Mouse (Mus musculus): ENCODE measurements around the gene Plbd1. TPM values are rescaled to one million over a fixed set of nuclear protein-coding genes. Genes with fewer than 3 reads are reported as not detected.
A peak's percentile ranks its signal among the peaks of the same experiment; 100 is the strongest.

Plbd1 gene
- polyA plus RNA-seq, 1 experiment from 2014 or later: 108 TPM

GRCm38 (mm10) chr6:136631519-136631918 is 30.2 kb downstream of the Plbd1 start:
- no peak overlapping the region for H3K4me2 ChIP-seq (replicated peaks; ENCODE audit: low read depth)
- no peaks in the 10 kb centered on the region for H3K27me3 ChIP-seq (replicated peaks; ENCODE audit: control insufficient read depth, insufficient read depth, low read length)
- 0 out of 2 replicates have a peak, but pooled peaks cover 5% of the 10 kb centered on the region for H3K36me3 ChIP-seq (ENCODE audit: control insufficient read depth, insufficient read depth)
- peak; percentile 54; the same call in 1 of the 2 replicates for ATAC-seq
- no peak overlapping the region for H3K27ac ChIP-seq (ENCODE audit: low read depth, low read length)
- peaks cover 7% of the 10 kb centered on the region for H3K4me1 ChIP-seq (replicated peaks; ENCODE audit: control insufficient read depth, insufficient read depth, low read length)
- no peak for TF ChIP-seq CTCF (IDR thresholded peaks at IDR 0.05; ENCODE audit: low read depth)
- WGBS: 68% methylated on average over 8 of the region's 8 CpGs
- no peak overlapping the region for H3K9ac ChIP-seq (ENCODE audit: low read depth, low read length)
- H3K9me3 ChIP-seq (ENCODE audit: control insufficient read depth): no peaks in the 10 kb centered on the region
- H3K4me3 ChIP-seq (ENCODE audit: low read depth, low read length): no peak overlapping the region

GRCm38 (mm10) chr6:136629639-136630038 is 32.1 kb downstream of the Plbd1 start:
- no peak overlapping the region for H3K27ac ChIP-seq (ENCODE audit: low read depth, low read length)

GRCm38 (mm10) chr6:136625421-136625820 is 36.3 kb downstream of the Plbd1 start:
- Histone ChIP-seq H3K4me2 (replicated peaks; ENCODE audit: low read depth) (no peak overlapping the region), H3K36me3 (ENCODE audit: control insufficient read depth, insufficient read depth) (no peaks in the 10 kb centered on the region), H3K9me3 (ENCODE audit: control insufficient read depth) (no peaks in the 10 kb centered on the region), H3K4me1 (replicated peaks; ENCODE audit: control insufficient read depth, insufficient read depth, low read length) (peaks cover 7% of the 10 kb centered on the region), H3K27ac (ENCODE audit: low read depth, low read length) (no peak overlapping the region), H3K9ac (ENCODE audit: low read depth, low read length) (no peak overlapping the region), H3K27me3 (replicated peaks; ENCODE audit: control insufficient read depth, insufficient read depth, low read length) (no peaks in the 10 kb centered on the region), H3K4me3 (ENCODE audit: low read depth, low read length) (no peak overlapping the region)
- TF ChIP-seq CTCF (IDR thresholded peaks at IDR 0.05; ENCODE audit: low read depth): no peak
- ATAC-seq: no peak
- 78% methylated on average over 12 of the region's 12 CpGs for WGBS

More at GRCm38 (mm10) chr6:136629639-136630038, 32.1 kb downstream of the Plbd1 start:
- H3K27me3 ChIP-seq (replicated peaks; ENCODE audit: control insufficient read depth, insufficient read depth, low read length): no peaks in the 10 kb centered on the region
- 44% methylated on average over 5 of the region's 5 CpGs for WGBS
- no peak overlapping the region for H3K4me3 ChIP-seq (ENCODE audit: low read depth, low read length)
- no peaks in the 10 kb centered on the region for H3K36me3 ChIP-seq (ENCODE audit: control insufficient read depth, insufficient read depth)
- no peak overlapping the region for H3K9ac ChIP-seq (ENCODE audit: low read depth, low read length)
- no peak for TF ChIP-seq CTCF (IDR thresholded peaks at IDR 0.05; ENCODE audit: low read depth)
- no peak overlapping the region for H3K4me2 ChIP-seq (replicated peaks; ENCODE audit: low read depth)
- peak; percentile 82 for ATAC-seq
- peaks cover 7% of the 10 kb centered on the region for H3K4me1 ChIP-seq (replicated peaks; ENCODE audit: control insufficient read depth, insufficient read depth, low read length)
- no peaks in the 10 kb centered on the region for H3K9me3 ChIP-seq (ENCODE audit: control insufficient read depth)

- no peak overlapping the region for H3K4me3 ChIP-seq (ENCODE audit: low read depth, low read length)
- peak; percentile 85 for TF ChIP-seq CTCF (IDR thresholded peaks at IDR 0.05; ENCODE audit: low read depth)
- peak overlapping the region; percentile 33 for H3K4me2 ChIP-seq (replicated peaks; ENCODE audit: low read depth)
- 44% methylated on average over 17 of the region's 17 CpGs for WGBS
- H3K27me3 ChIP-seq (replicated peaks; ENCODE audit: control insufficient read depth, insufficient read depth, low read length): no peaks in the 10 kb centered on the region
- no peaks in the 10 kb centered on the region for H3K4me1 ChIP-seq (replicated peaks; ENCODE audit: control insufficient read depth, insufficient read depth, low read length)
- H3K9ac ChIP-seq (ENCODE audit: low read depth, low read length): no peak overlapping the region
- no peaks in the 10 kb centered on the region; the same call in 1 of the 2 replicates for H3K36me3 ChIP-seq (ENCODE audit: control insufficient read depth, insufficient read depth)
- no peak overlapping the region for H3K27ac ChIP-seq (ENCODE audit: low read depth, low read length)
- peak; percentile 52 for ATAC-seq
- no peaks in the 10 kb centered on the region for H3K9me3 ChIP-seq (ENCODE audit: control insufficient read depth)
Observed at GRCm38 (mm10) chr6:136620361-136621139, 41.2 kb downstream of the Plbd1 start.

GRCm38 (mm10) chr6:136614156-136614555 is 47.6 kb downstream of the Plbd1 start:
- peaks cover 25% of the 10 kb centered on the region for H3K36me3 ChIP-seq (ENCODE audit: control insufficient read depth, insufficient read depth)
- no peak for ATAC-seq
- no peaks in the 10 kb centered on the region for H3K9me3 ChIP-seq (ENCODE audit: control insufficient read depth)
- no peaks in the 10 kb centered on the region for H3K4me1 ChIP-seq (replicated peaks; ENCODE audit: control insufficient read depth, insufficient read depth, low read length)
- 89% methylated on average over 3 of the region's 3 CpGs for WGBS
- no peak overlapping the region for H3K4me3 ChIP-seq (ENCODE audit: low read depth, low read length)
- TF ChIP-seq CTCF (IDR thresholded peaks at IDR 0.05; ENCODE audit: low read depth): no peak
- H3K9ac ChIP-seq (ENCODE audit: low read depth, low read length): no peak overlapping the region
- no peak overlapping the region for H3K27ac ChIP-seq (ENCODE audit: low read depth, low read length)
- H3K4me2 ChIP-seq (replicated peaks; ENCODE audit: low read depth): no peak overlapping the region
- H3K27me3 ChIP-seq (replicated peaks; ENCODE audit: control insufficient read depth, insufficient read depth, low read length): no peaks in the 10 kb centered on the region

GRCm38 (mm10) chr6:136612312-136612711 is 49.4 kb downstream of the Plbd1 start:
- Histone ChIP-seq H3K27me3 (replicated peaks; ENCODE audit: control insufficient read depth, insufficient read depth, low read length) (no peaks in the 10 kb centered on the region), H3K9me3 (ENCODE audit: control insufficient read depth) (no peaks in the 10 kb centered on the region), H3K4me2 (replicated peaks; ENCODE audit: low read depth) (no peak overlapping the region), H3K9ac (ENCODE audit: low read depth, low read length) (no peak overlapping the region), H3K4me3 (ENCODE audit: low read depth, low read length) (no peak overlapping the region), H3K36me3 (ENCODE audit: control insufficient read depth, insufficient read depth) (peaks cover 42% of the 10 kb centered on the region), H3K27ac (ENCODE audit: low read depth, low read length) (no peak overlapping the region), H3K4me1 (replicated peaks; ENCODE audit: control insufficient read depth, insufficient read depth, low read length) (no peaks in the 10 kb centered on the region)
- ATAC-seq: no peak
- 96% methylated on average over 3 of the region's 3 CpGs for WGBS
- peak; percentile 38 for TF ChIP-seq CTCF (IDR thresholded peaks at IDR 0.05; ENCODE audit: low read depth)

Data from intestine, postnatal 0 days (tissue).